Mouse (Mus musculus) Patski (cell line): ENCODE data around the gene Nup210l. TPM values are rescaled to one million over a fixed set of nuclear protein-coding genes. Genes with fewer than 3 reads are reported as not detected.

Experiments
- ATAC-seq: fragments of 100-300 bp; one replicate; pipeline ENCODE4 v1.8.0; 2021
- CTCF ChIA-PET: fragments of 350-600 bp; sonication (Branson Sonifier 250); formaldehyde crosslinking; loops from one replicate; lab custom pipeline; 2022; ENCODE audit warnings: inconsistent platforms; lab: Charles Lee
- POLR2A ChIA-PET: fragments of 350-600 bp; sonication (Branson Sonifier 250); formaldehyde crosslinking; loops from one replicate; lab custom pipeline; 2022; ENCODE audit warnings: antibody characterized with exemption, inconsistent platforms; lab: Charles Lee
- DNase-seq: peaks from one replicate; pipeline ENCODE4 v3.0.0-alpha.2; 2011; ENCODE audit warnings: low read depth, low spot score
- H3K27me3 ChIP-seq: fragments of 371-371 bp; one replicate; pipeline ENCODE4 v1.5.1; 2021
- CTCF ChIP-seq: fragments of 100-300 bp; IDR thresholded peaks from one replicate; pipeline ENCODE4 v1.5.1; 2021
- in situ Hi-C: fragments of 300-500 bp; cut with MboI; formaldehyde crosslinking; loops from 3 replicates; pipeline ENCODE4 v1.11.1; 2018; ENCODE audit warnings: low pct_unique_long_range_greater_than_20kb, mixed read lengths
- polyA plus RNA-seq: library from polyadenylated mRNA; unstranded; gene quantifications from one replicate; pipeline ENCODE4 v1.2.3, GENCODE M21; 2021

The Nup210l gene
- polyA plus RNA-seq, 1 experiment from 2014 or later, result 0.46 TPM

DNA sequence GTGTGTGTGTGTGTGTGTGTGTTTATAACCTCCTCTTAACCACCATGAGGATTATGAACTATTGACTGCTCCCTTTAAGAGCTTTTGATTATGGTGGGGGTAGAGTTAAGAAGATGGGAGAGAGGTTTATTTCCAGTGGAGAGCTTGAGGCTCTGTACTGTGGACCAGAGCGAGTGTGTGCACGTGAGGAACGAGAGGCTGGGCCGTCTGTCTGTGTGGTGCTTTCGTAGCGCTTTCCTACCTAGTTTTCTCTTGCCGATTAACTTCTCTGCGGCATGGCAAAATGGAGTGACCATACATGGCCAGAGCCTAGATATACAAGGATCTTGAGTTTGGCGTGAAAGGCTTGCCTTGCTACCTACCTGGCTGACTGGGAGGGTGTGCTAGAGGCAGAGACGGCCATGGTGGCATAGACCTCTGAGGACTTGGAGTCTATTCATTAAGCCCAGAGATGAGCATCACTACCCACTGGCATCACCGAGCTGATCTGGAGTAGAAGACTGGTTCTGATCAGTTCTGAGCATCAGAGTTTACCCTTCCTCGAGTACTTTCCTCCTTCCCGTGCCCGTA lies 151.9 kb downstream of the Nup210l start:
- POLR2A ChIA-PET, result interaction anchor here (0.7 to 1.4 kb wide), 2 partner anchors 10 to 39 kb away, joined by 4 to 5 read pairs; no protein-coding TSS in a partner anchor
- in situ Hi-C loops, result loop anchor here (5.0 kb wide), 1 partner anchor 34 kb away; no protein-coding TSS in a partner anchor

DNA sequence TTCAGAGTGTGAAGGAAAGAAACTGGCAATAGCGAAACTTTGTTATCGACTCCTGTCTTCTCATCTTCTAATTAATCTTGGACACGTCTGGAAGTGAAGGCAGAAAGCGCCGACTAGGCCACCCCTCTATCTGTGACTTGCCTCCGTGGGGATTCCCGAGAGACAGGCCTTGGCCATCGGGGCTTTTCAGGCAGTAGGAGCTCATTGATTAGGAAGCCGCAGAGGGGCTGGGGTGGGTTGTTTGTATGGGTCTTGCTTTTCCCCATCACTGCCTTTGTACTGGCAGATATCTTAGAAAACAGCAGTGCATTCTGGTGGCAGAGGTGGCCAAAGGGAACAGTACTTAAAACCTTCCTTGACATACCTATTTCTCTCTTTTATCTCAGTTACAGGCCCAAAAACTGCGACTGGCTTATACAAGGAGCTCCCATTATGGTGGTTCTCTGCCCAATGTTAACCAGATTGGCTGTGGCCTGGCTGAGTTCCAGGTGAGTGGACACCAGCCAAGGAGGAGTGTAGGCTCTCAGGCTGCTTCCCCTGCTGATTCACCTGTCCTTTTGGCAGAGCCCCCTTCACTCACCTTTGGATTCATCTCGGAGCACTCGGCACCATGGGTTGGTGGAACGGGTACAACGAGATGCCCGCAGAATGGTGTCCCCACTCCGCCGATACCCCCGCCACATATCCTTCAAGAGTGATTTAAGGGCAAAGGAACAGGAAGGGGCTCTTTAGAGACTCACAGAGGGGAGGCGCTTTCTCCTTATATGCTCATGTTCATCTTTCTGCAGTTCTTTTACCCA lies 153.0 kb downstream of the Nup210l start:
- CTCF ChIA-PET, result interaction anchor here (0.9 to 1.1 kb wide), 3 partner anchors 9 to 36 kb away, joined by 3 to 4 read pairs (median 3); partner anchors contain the start of gene Slc39a1
- POLR2A ChIA-PET, result interaction anchor here (1.6 kb wide), 1 partner anchor 9 kb away, joined by 4 read pairs; the partner anchor contains the start of gene Slc39a1
- in situ Hi-C loops, result loop anchor here (5.0 kb wide), 1 partner anchor 35 kb away; no protein-coding TSS in a partner anchor
- TF ChIP-seq CTCF, result no peak
- ATAC-seq (no peak), DNase-seq (no peak)
- no peaks in the 10 kb centered on the region for H3K27me3 ChIP-seq

More for the DNA sequence above, 151.9 kb downstream of the Nup210l start:
- no peak for DNase-seq
- no peaks in the 10 kb centered on the region for H3K27me3 ChIP-seq
- ATAC-seq, result no peak
- CTCF ChIA-PET, result interaction anchor here (1.1 to 1.7 kb wide), 3 partner anchors 10 to 68 kb away, joined by 3 to 6 read pairs (median 4); no protein-coding TSS in a partner anchor
- no peak for TF ChIP-seq CTCF

DNA sequence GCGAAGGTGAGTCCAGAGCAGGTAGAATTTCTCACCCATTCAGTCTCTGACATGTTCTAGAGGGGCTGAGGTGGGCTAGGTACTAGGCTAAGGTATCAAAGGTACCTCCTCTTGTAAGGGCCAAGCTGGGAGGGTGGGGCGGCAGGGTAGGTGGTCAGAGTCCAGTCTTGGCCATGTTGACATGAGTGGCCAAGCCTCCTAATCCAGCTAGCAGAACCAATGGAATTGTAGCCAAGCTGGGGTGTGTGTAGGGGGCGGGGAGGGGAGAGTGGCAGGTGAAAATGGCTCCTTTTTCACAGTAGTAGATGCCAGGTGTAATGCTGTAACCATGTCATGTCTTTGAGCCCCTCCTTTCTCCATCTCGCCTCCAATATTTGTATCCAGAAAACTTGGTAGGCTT lies 154.6 kb downstream of the Nup210l start:
- ChIA-PET CTCF (no interaction called here), POLR2A (no interaction called here)
- no peak for TF ChIP-seq CTCF
- in situ Hi-C loops, result loop anchor here (5.0 kb wide), 1 partner anchor 36 kb away; no protein-coding TSS in a partner anchor
- ATAC-seq, result no peak
- DNase-seq, result no peak
- H3K27me3 ChIP-seq, result no peaks in the 10 kb centered on the region

Other genes with a start within 250 kb of the Nup210l start
- gene Il6ra, start 190.9 kb upstream of the Nup210l start, polyA plus RNA-seq, result 2.6 TPM
- 52.0 TPM for gene Atp8b2, start 140.6 kb upstream of the Nup210l start, polyA plus RNA-seq
- gene Hax1, start 105.4 kb upstream of the Nup210l start, polyA plus RNA-seq, result 205 TPM
- gene 4933434E20Rik, start 52.5 kb upstream of the Nup210l start, polyA plus RNA-seq, result 182 TPM
- gene Ubap2l, start 51.5 kb upstream of the Nup210l start, polyA plus RNA-seq, result 232 TPM
- gene Tpm3, start 31.5 kb upstream of the Nup210l start, polyA plus RNA-seq, result 501 TPM
- gene Rps27, start 109.5 kb downstream of the Nup210l start, polyA plus RNA-seq, result 2,084 TPM
- 66.8 TPM for gene Rab13, start 109.6 kb downstream of the Nup210l start, polyA plus RNA-seq
- gene Jtb, start 127.5 kb downstream of the Nup210l start, polyA plus RNA-seq, result 108 TPM
- 1.1 TPM for gene Creb3l4, start 139.4 kb downstream of the Nup210l start, polyA plus RNA-seq
- 243 TPM for gene Slc39a1, start 144.0 kb downstream of the Nup210l start, polyA plus RNA-seq
- 77.0 TPM for gene Crtc2, start 150.0 kb downstream of the Nup210l start, polyA plus RNA-seq
- 14.1 TPM for gene Dennd4b, start 161.1 kb downstream of the Nup210l start, polyA plus RNA-seq
- gene Gatad2b, start 189.0 kb downstream of the Nup210l start, polyA plus RNA-seq, result 40.8 TPM